Mouse (Mus musculus) CH12F3 (cell line): ENCODE results near the gene Homer3.

Experiments
- in situ Hi-C: fragments of 300-500 bp; cut with MboI; formaldehyde crosslinking; loops from 2 replicates; pipeline ENCODE4 v1.14.3; 2020; ENCODE audit warnings: low sequenced_read_pairs

Gene Homer3

GRCm38 (mm10) chr8:70283136-70284077 is 780 bp downstream of the Homer3 start:
- in situ Hi-C loops: no loop called here

- in situ Hi-C loops: no loop called here
Measured at GRCm38 (mm10) chr8:70284421-70284820, 1.8 kb downstream of the Homer3 start.

GRCm38 (mm10) chr8:70285304-70285703 is 2.7 kb downstream of the Homer3 start:
- in situ Hi-C loops: no loop called here

GRCm38 (mm10) chr8:70286737-70287136 is 4.1 kb downstream of the Homer3 start:
- in situ Hi-C loops: no loop called here

GRCm38 (mm10) chr8:70293988-70294405 is 11.4 kb downstream of the Homer3 start:
- in situ Hi-C loops: no loop called here

GRCm38 (mm10) chr8:70300881-70301280 is 18.3 kb downstream of the Homer3 start:
- in situ Hi-C loops: no loop called here

GRCm38 (mm10) chr8:70302358-70302890 is 19.8 kb downstream of the Homer3 start, which contains the start of the genes Ddx49 and Cope:
Gene Ddx49, minus strand, starts transcription at chr8:70302489.
Gene Cope, plus strand, starts transcription at chr8:70302518.
- in situ Hi-C loops: no loop called here

GRCm38 (mm10) chr8:70302901-70303300 is 20.3 kb downstream of the Homer3 start:
- in situ Hi-C loops: no loop called here

GRCm38 (mm10) chr8:70309311-70309710 is 26.7 kb downstream of the Homer3 start:
- in situ Hi-C loops: no loop called here

- in situ Hi-C loops: no loop called here
Measured at GRCm38 (mm10) chr8:70313399-70313798, 30.8 kb downstream of the Homer3 start.

- in situ Hi-C loops: no loop called here
Measured at GRCm38 (mm10) chr8:70315624-70316510, 33.2 kb downstream of the Homer3 start, which contains the start of gene Cers1. Gene Cers1, plus strand, starts transcription at chr8:70315775.

- in situ Hi-C loops: no loop called here
Measured at GRCm38 (mm10) chr8:70316511-70317504, 34.2 kb downstream of the Homer3 start.

- in situ Hi-C loops: no loop called here
Measured at GRCm38 (mm10) chr8:70317872-70318271, 35.2 kb downstream of the Homer3 start.

- in situ Hi-C loops: no loop called here
Measured at GRCm38 (mm10) chr8:70323716-70324115, 41.1 kb downstream of the Homer3 start.

- in situ Hi-C loops: no loop called here
Measured at GRCm38 (mm10) chr8:70327512-70327911, 44.9 kb downstream of the Homer3 start.

- in situ Hi-C loops: no loop called here
Measured at GRCm38 (mm10) chr8:70329124-70329834, 46.7 kb downstream of the Homer3 start, which contains the start of gene Gdf1. Gene Gdf1, plus strand, starts transcription at chr8:70329817.

GRCm38 (mm10) chr8:70329835-70330740 is 47.5 kb downstream of the Homer3 start:
- in situ Hi-C loops: no loop called here

- in situ Hi-C loops: no loop called here
Measured at GRCm38 (mm10) chr8:70330741-70331364, 48.2 kb downstream of the Homer3 start.
